In the genomic region with DNA sequence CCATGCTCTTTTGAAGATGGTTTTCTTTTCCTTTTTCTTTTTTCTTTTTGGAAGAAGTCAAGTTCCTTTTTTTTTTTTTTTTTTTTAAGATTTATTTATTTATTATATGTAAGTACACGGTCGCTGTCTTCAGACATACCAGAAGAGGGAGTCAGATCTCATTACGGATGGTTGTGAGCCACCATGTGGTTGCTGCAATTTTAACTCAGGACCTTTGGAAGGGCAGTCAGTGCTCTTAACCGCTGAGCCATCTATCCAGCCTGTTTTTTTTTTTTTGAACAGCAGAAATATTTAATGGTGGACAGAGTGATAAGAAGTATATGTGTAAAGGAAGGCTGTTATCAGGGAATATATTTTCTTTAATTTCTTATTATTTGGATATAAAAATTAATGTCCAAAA, we compare ENCODE assay signal across 22 mouse cellular contexts. TPM values are rescaled to one million over a fixed set of nuclear protein-coding genes. Genes with fewer than 3 reads are reported as not detected.
A peak's percentile ranks its signal among the peaks of the same experiment; 100 is the strongest.
DNase-seq lines count a peak whose midpoint lies in the region; ATAC-seq and TF ChIP-seq lines count a peak whose summit lies in the region.
"Had no signal": no experiment of that assay in that cellular context is flagged by ENCODE, and none has a peak within 500 bp of the region (broad histone marks: within the 10 kb centered on the region; RNA-seq: fewer than 3 reads in every experiment).

No protein-coding gene starts in this region.

- ATAC-seq in stomach, postnatal 0 days (ENCODE audit: low FRiP score, low TSS enrichment), result no peak
- no peak for ATAC-seq in forebrain, embryonic 14.5 days
- ATAC-seq: CD4-positive, CD25-positive, alpha-beta regulatory T cell, adult 4 months; forebrain, embryonic 16.5 days; inflammation-experienced regulatory T-cells, adult 6 months had no signal

- no peak for TF ChIP-seq EP300 in stomach, postnatal 0 days (optimal IDR thresholded peaks at IDR 0.05)

- H3K9me3 ChIP-seq in stomach, postnatal 0 days (ENCODE audit: control insufficient read depth, low read length), result no peaks in the 10 kb centered on the region
- H3K9me3 ChIP-seq in forebrain, embryonic 14.5 days (replicated peaks; ENCODE audit: control insufficient read depth, low read length), result no peaks in the 10 kb centered on the region
- H3K9me3 ChIP-seq: embryonic facial prominence, embryonic 15.5 days; heart, embryonic 10.5 days; hindbrain, embryonic 12.5 days had no signal

- H3K4me3 ChIP-seq in gastrocnemius, adult 2 months, result no peak overlapping the region
- H3K4me3 ChIP-seq in layer of hippocampus, adult 2 months, result no peak overlapping the region
- H3K4me3 ChIP-seq in stomach, postnatal 0 days (ENCODE audit: low read depth, low read length), result no peak overlapping the region
- no peak overlapping the region for H3K4me3 ChIP-seq in forebrain, embryonic 14.5 days (ENCODE audit: low read depth, low read length)
- H3K4me3 ChIP-seq: embryonic facial prominence, embryonic 15.5 days; heart, embryonic 10.5 days; hindbrain, embryonic 12.5 days had no signal

- TF ChIP-seq CTCF in gastrocnemius, adult 2 months (IDR thresholded peaks at IDR 0.05), result peak; percentile 22; the same call in 1 of the 2 replicates
- TF ChIP-seq CTCF in layer of hippocampus, adult 2 months (conservative IDR thresholded peaks at IDR 0.05), result peak; percentile 25
- peak; percentile 34 for TF ChIP-seq CTCF in stomach, postnatal 0 days (IDR thresholded peaks at IDR 0.05; ENCODE audit: low read depth)

- WGBS in stomach, postnatal 0 days, result 75% methylated on average over 4 of the region's 4 CpGs
- 85% methylated on average over 4 of the region's 4 CpGs for WGBS in forebrain, embryonic 14.5 days

- no peak for DNase-seq in gastrocnemius, adult 2 months
- DNase-seq in gastrocnemius, postnatal 14 days, result no peak
- DNase-seq in layer of hippocampus, adult 2 months (ENCODE audit: low spot score in 2 of 2), result no peak
- DNase-seq in layer of hippocampus, adult 9-10 months (ENCODE audit: low spot score), result no peak
- peak; percentile 33 for DNase-seq in ES-CJ7 (ENCODE audit: low read depth, low spot score)
- no peak for DNase-seq in stomach, postnatal 0 days (ENCODE audit: low spot score)
- DNase-seq in forebrain, embryonic 14.5 days (ENCODE audit: low spot score), result no peak
- DNase-seq: adrenal gland, postnatal 10 days; B cell, adult 2 months; cerebellum, adult 11 months; cerebellum, adult 8-10 months; cerebellum, postnatal 14 days; embryo, embryonic 11 days; gastrocnemius, postnatal 25 days; heart, postnatal 10 days; heart, postnatal 4 days had no signal

- no peak overlapping the region for H3K4me2 ChIP-seq in stomach, postnatal 0 days (replicated peaks; ENCODE audit: low read depth)
- no peak overlapping the region for H3K4me2 ChIP-seq in forebrain, embryonic 14.5 days (ENCODE audit: low read length)
- H3K4me2 ChIP-seq: embryonic facial prominence, embryonic 15.5 days; hindbrain, embryonic 12.5 days had no signal

- intact Hi-C loops in gastrocnemius, adult 2 months (cut with DNase I), result no loop called here
- intact Hi-C loops in gastrocnemius, postnatal 14 days (cut with DNase I; ENCODE audit: low total_unique reads), result loop anchor here (10.0 kb wide), 1 partner anchor 48 kb away; a partner anchor contains a TSS

- H3K4me1 ChIP-seq in stomach, postnatal 0 days (replicated peaks; ENCODE audit: control insufficient read depth, insufficient read depth), result no peaks in the 10 kb centered on the region
- H3K4me1 ChIP-seq in forebrain, embryonic 14.5 days (ENCODE audit: control insufficient read depth, insufficient read depth, low read length), result no peaks in the 10 kb centered on the region
- H3K4me1 ChIP-seq: embryonic facial prominence, embryonic 15.5 days; heart, embryonic 10.5 days; hindbrain, embryonic 12.5 days had no signal

- peaks cover 11% of the 10 kb centered on the region for H3K36me3 ChIP-seq in stomach, postnatal 0 days (ENCODE audit: control insufficient read depth, insufficient read depth, low read length)
- peaks cover 27% of the 10 kb centered on the region for H3K36me3 ChIP-seq in forebrain, embryonic 14.5 days (ENCODE audit: control insufficient read depth, insufficient read depth, low read length)

- no peaks in the 10 kb centered on the region for H3K27me3 ChIP-seq in stomach, postnatal 0 days (ENCODE audit: control insufficient read depth, insufficient read depth, low read length)
- H3K27me3 ChIP-seq in forebrain, embryonic 14.5 days (replicated peaks; ENCODE audit: control insufficient read depth, insufficient read depth, low read length), result no peaks in the 10 kb centered on the region
- H3K27me3 ChIP-seq: embryonic facial prominence, embryonic 15.5 days; hindbrain, embryonic 12.5 days had no signal

- no peak overlapping the region for H3K27ac ChIP-seq in gastrocnemius, adult 2 months
- H3K27ac ChIP-seq in layer of hippocampus, adult 2 months, result no peak overlapping the region
- H3K27ac ChIP-seq in stomach, postnatal 0 days (replicated peaks), result no peak overlapping the region
- H3K27ac ChIP-seq in forebrain, embryonic 14.5 days (ENCODE audit: low read depth, low read length), result no peak overlapping the region
- H3K27ac ChIP-seq: embryonic facial prominence, embryonic 15.5 days; heart, embryonic 10.5 days; hindbrain, embryonic 12.5 days had no signal

- H3K9ac ChIP-seq in stomach, postnatal 0 days (ENCODE audit: low read length), result no peak overlapping the region
- H3K9ac ChIP-seq in forebrain, embryonic 14.5 days (ENCODE audit: low read length), result no peak overlapping the region
- H3K9ac ChIP-seq: embryonic facial prominence, embryonic 15.5 days; hindbrain, embryonic 12.5 days had no signal

RNA-seq across cellular contexts. Expression of a gene that starts 49.6 kb away (rescaled TPM):
- 10 to 100 TPM; 46.8 to 47.8 TPM for total RNA-seq in gastrocnemius, adult 2 months (2021)
- 10 to 100 TPM; 32.2 to 32.6 TPM for total RNA-seq in gastrocnemius, postnatal 14 days (2021)
- 10 to 100 TPM; 90.3 to 91.2 TPM for total RNA-seq in layer of hippocampus, adult 2 months (2021)
- 5.2 and 5.6 TPM in 2 replicates for polyA plus RNA-seq in stomach, postnatal 0 days (2015; fragmentation: Nextera tagmentation; extraction: Ambion mirVana)
- 14.0 and 16.3 TPM in 2 replicates for polyA plus RNA-seq in forebrain, embryonic 14.5 days (2014; fragmentation: Nextera tagmentation; extraction: Ambion mirVana)
